ENCODE assay signal across 27 mouse cellular contexts in the genomic region with DNA sequence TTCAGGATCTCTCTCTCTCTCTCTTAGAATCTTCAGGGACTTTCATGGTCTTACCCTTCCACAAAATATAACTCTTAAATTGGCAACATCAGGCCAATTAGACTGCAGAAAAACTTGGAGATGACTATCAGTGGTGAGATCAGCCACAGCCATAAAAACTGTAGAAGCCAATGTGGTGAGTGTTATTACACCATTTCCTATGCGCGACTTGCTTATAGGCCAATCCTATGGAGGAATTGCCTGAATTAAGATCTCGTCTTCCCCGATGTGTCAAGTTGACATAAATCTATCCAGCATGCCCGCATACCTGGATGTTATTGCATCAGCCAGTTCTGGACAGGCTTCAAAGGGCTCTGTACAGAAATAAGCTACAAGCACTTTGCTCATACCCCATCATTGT. TPM values are rescaled to one million over a fixed set of nuclear protein-coding genes. Genes with fewer than 3 reads are reported as not detected.
DNase-seq lines count a peak whose midpoint lies in the region; ATAC-seq lines count a peak whose summit lies in the region.
"Had no signal": no experiment of that assay in that cellular context is flagged by ENCODE, and none has a peak within 500 bp of the region (broad histone marks: within the 10 kb centered on the region; RNA-seq: fewer than 3 reads in every experiment).

No protein-coding gene starts in this region.

- 89% methylated on average over 5 of the region's 5 CpGs for WGBS in heart, embryonic 12.5 days

- no peak overlapping the region for H3K4me3 ChIP-seq in heart, embryonic 12.5 days
- H3K4me3 ChIP-seq: embryonic facial prominence, embryonic 12.5 days; embryonic facial prominence, embryonic 15.5 days; forebrain, embryonic 10.5 days; forebrain, embryonic 13.5 days; heart, embryonic 13.5 days had no signal

- DNase-seq in heart, adult 11 months, result peak; percentile 40
- peak; percentile 56 for DNase-seq in 416B (ENCODE audit: low read depth)
- peak; percentile 88 for DNase-seq in fat pad, adult 2 months (ENCODE audit: extremely low read depth, low read depth, low spot score)
- DNase-seq in cerebellum, postnatal 36 days, result no peak
- no peak for DNase-seq in embryo, embryonic 10.5 days (ENCODE audit: low spot score)
- DNase-seq: adrenal gland, adult 2 months; adrenal gland, postnatal 14 days; B cell, adult 2 months; cerebellum, adult 11 months; cerebellum, adult 2 months; cerebellum, adult 9-11 months; cerebellum, postnatal 25 days; gastrocnemius, postnatal 10 days; gastrocnemius, postnatal 36 days; heart, adult 18-20 months; heart, postnatal 14 days; heart, postnatal 4 days; kidney, adult 11 months had no signal

- no peak for ATAC-seq in heart, embryonic 12.5 days (ENCODE audit: insufficient number of reproducible peaks, low FRiP score)
- ATAC-seq: forebrain, embryonic 13.5 days; forebrain, embryonic 16.5 days; hindbrain, postnatal 0 days had no signal

- 0 out of 2 replicates have a peak, but pooled peaks cover 1% of the 10 kb centered on the region for H3K9me3 ChIP-seq in heart, embryonic 12.5 days (replicated peaks)
- H3K9me3 ChIP-seq: embryonic facial prominence, embryonic 12.5 days; embryonic facial prominence, embryonic 15.5 days; forebrain, embryonic 10.5 days; forebrain, embryonic 13.5 days had no signal

- H3K27me3 ChIP-seq in heart, embryonic 12.5 days (replicated peaks), result no peaks in the 10 kb centered on the region
- H3K27me3 ChIP-seq: embryonic facial prominence, embryonic 12.5 days; embryonic facial prominence, embryonic 15.5 days; forebrain, embryonic 13.5 days; heart, embryonic 13.5 days had no signal

- H3K4me1 ChIP-seq in heart, embryonic 12.5 days (replicated peaks), result no peaks in the 10 kb centered on the region
- H3K4me1 ChIP-seq: embryonic facial prominence, embryonic 12.5 days; embryonic facial prominence, embryonic 15.5 days; forebrain, embryonic 13.5 days; heart, embryonic 13.5 days had no signal

- H3K27ac ChIP-seq in heart, embryonic 12.5 days (ENCODE audit: poor library complexity, severe bottlenecking), result no peak overlapping the region
- H3K27ac ChIP-seq: embryonic facial prominence, embryonic 12.5 days; embryonic facial prominence, embryonic 15.5 days; forebrain, embryonic 10.5 days; forebrain, embryonic 13.5 days; heart, embryonic 13.5 days; hindbrain, embryonic 14.5 days; hindbrain, postnatal 0 days had no signal

- H3K4me2 ChIP-seq in heart, embryonic 12.5 days, result no peak overlapping the region
- H3K4me2 ChIP-seq: embryonic facial prominence, embryonic 12.5 days; embryonic facial prominence, embryonic 15.5 days; forebrain, embryonic 13.5 days; heart, embryonic 13.5 days; hindbrain, embryonic 14.5 days had no signal

- H3K36me3 ChIP-seq in heart, embryonic 12.5 days, result no peaks in the 10 kb centered on the region
- H3K36me3 ChIP-seq: embryonic facial prominence, embryonic 12.5 days; embryonic facial prominence, embryonic 15.5 days; forebrain, embryonic 10.5 days; heart, embryonic 13.5 days had no signal

- no peak overlapping the region for H3K9ac ChIP-seq in heart, embryonic 12.5 days
- H3K9ac ChIP-seq: embryonic facial prominence, embryonic 12.5 days; embryonic facial prominence, embryonic 15.5 days; forebrain, embryonic 13.5 days; heart, embryonic 13.5 days; hindbrain, embryonic 14.5 days had no signal

RNA-seq across cellular contexts. Expression of a gene that starts 28.2 kb away (rescaled TPM):
- polyA plus RNA-seq in heart, embryonic 12.5 days (2016; fragmentation: Nextera tagmentation; extraction: Ambion mirVana), result 45.0 and 47.2 TPM in 2 replicates

Comparison
In these comparisons a context has a peak if more than half of its experiments do, and no peak if none do; other contexts are left out.
1. DNase-seq: peak in heart, adult 11 months (single experiment), 416B (single experiment) and fat pad, adult 2 months (single experiment); none in cerebellum, postnatal 36 days (0 of 2) and embryo, embryonic 10.5 days (single experiment).